Mouse (Mus musculus): Measurements from ENCODE around the gene Zfand3.
A peak's percentile ranks its signal among the peaks of the same experiment; 100 is the strongest.

The Zfand3 gene

DNA sequence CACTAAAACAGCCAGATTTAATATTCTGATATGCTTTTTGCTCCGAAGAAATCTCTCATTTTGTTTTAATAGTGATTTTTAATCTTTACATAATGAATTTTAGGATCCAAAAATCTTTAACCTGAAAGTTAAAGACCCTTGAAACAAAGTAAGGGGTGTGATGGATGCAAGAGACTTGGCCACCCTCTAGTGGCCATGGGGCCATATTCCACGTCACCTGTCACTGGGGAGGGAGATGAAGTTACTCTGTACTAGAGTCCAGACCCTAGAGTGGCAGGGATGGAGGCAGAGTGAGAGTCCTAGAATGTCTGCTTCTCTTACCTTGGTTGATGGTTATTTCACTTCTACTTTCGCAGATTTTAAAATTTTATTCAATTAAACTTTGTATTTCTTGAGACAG lies 100.8 kb downstream of the Zfand3 start:
- peak; percentile 18 for DNase-seq (ENCODE audit: low read depth)

DNA sequence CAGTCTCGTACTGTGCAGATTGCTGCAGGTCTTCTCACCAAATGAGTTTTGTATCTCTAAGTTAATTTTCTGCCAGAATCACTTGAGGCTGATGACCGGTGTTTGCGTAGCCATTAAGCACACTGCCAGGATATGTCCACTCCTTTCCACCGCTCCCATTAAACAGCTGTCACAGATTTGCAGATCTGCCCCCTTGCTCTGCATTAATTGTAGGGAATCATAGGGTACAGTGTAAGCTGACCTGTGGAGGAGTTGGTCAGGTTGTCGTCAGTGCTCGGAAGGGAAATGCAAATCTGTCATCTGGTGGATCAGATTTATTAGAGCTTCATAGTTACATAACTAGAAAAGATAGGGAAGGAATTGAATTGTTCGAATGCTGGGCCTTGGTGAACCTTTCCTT lies 106.1 kb downstream of the Zfand3 start:
- DNase-seq (ENCODE audit: low read depth), result no peak

DNA sequence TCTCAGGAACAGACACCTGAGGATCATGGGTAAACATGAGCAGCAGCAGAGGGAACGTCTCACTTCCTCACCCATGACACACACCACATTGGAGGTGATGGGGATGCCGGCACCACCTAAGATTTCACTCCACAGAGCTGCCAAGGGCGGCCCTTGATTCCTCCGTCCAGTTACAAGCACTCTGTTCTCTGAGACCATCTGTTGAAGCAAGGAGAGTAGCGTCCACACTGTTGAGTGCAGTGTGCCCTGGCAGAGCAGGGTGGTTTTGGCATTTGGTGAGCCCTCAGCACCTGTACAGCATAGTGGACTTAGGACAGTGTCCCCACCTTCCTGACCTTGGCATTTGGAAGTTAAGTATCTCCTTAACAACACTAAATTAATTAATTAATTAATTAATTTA lies 107.0 kb downstream of the Zfand3 start:
- DNase-seq (ENCODE audit: low read depth), result no peak

DNA sequence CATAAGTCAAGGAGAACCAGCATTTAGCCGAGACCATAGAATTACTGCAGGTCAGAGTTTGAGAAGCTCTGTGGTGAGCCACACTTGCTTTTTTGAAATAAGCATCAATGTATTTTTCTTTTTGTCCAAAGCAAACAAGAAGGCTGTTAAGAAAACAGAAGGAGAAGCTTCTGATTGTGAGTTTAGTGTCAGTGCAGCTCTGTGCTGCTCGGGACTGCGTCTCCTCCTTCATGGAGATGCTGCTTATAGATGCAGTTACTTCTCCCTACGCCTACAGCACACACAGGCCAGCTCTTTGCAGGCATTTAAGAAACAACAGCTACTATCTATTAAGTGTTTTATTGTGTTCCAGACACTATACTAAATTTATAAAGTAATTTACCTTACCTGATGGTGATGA lies 107.5 kb downstream of the Zfand3 start:
- no peak for DNase-seq (ENCODE audit: low read depth)

DNA sequence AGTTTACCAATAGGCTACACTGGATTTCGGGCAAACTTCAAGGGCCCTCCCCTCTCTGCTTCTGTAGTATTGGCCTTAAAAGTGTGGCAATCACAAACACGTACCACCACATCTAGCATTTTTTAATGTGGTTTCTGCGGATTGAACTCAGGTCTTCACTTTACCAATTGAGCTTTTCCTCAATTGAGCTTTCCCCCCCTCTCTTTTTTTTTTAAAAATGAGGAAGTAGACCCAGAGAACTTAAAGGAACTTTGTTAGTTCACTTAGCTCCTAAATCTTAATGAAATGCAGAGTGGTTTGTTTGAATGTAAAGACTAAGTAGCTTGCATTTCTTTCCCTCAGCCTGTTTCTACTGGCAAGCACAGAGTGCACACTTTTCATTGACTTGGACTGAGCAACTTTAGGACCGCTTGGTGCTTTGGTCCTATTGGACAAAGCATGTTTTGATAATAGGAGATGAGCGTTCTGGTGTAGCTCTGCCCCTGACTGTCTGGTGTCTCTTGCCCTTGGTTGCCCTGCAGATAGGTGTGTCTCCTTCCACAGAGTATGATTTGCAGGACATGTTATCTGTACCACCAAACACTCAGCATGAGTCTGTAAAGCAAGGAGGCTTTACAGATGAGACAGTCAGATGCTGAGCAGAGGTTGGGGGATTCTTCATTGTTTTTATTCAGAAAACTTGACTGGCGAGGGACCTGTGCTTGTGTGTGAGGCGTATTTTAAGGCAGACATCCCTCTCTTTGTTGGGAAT lies 108.2 kb downstream of the Zfand3 start:
- DNase-seq (ENCODE audit: low read depth), result no peak

DNA sequence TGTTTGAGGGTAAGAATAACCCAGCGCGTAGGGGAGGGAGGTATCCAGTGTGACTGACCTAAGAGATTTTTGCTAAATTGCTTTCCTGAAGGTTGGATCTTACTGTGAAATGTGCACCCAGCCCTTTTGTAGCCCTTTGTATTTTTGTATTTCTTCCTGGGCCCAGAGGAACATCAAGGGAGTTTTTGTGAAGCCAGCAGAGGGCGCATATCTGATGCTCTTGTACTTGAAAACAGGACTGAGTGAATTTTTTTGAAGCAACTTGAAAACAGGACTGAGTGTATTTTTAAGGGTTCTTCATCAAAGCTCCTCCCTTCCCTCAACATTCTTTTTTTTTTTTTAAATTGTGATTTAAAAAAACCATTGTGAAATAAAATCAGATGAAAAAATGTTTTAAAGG lies 110.2 kb downstream of the Zfand3 start:
- peak; percentile 69 for DNase-seq (ENCODE audit: low read depth)

DNA sequence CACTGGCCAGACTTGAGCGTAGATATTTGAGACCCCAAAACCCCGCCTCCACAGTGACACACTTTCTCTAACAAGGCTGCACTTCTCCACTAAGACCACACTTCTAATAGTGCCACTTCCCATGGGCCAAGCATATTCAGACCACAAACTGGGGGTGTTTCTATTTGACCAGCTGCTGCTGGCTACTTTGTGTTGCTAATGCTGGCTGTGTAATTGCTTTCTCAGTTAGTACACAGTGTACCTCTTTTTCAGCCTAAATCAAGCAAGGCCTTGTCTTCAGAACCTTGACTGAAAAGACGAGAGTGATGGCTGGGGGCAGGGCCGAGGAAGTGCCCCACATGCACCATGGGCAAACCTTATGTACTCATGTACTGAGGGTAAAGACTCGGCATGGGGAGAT lies 111.7 kb downstream of the Zfand3 start:
- no peak for DNase-seq (ENCODE audit: low read depth)

DNA sequence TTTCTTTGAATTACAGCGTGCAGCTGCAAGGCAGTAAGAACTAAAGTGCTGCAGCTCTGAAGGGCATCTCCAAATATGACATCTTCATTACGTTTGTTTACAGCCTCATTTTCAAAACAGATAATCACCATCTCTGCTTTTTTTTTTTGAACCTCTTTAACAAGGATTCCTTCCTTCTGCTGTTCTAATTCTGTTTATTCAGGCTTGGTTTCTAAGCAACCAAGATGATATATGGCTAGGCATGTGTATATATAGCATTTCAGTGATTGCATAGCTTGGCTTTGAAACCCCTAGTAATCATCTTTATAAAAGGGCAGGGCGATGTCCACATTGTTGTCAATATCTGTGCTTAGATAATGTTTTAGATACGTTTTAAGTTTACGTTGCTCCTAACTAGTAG lies 113.5 kb downstream of the Zfand3 start:
- DNase-seq (ENCODE audit: low read depth), result no peak

DNA sequence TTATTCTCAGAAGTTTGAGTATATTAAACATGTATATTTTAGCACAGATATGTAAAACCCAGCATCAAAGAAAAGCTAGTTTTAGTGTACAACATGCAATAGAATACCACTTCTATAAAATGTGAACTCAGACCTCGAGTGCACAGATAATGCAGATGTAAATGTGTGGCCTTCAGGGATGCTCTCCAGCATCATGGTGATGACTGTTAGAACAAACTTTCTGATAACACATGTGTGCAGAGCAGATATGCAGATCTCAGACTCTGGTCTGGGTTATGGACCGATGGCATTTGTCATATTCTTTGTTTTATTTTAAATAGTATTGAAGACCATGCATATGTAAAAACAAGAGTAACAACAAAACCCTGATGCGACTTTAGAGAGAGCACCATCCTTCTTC lies 117.7 kb downstream of the Zfand3 start:
- no peak for DNase-seq (ENCODE audit: low read depth)

DNA sequence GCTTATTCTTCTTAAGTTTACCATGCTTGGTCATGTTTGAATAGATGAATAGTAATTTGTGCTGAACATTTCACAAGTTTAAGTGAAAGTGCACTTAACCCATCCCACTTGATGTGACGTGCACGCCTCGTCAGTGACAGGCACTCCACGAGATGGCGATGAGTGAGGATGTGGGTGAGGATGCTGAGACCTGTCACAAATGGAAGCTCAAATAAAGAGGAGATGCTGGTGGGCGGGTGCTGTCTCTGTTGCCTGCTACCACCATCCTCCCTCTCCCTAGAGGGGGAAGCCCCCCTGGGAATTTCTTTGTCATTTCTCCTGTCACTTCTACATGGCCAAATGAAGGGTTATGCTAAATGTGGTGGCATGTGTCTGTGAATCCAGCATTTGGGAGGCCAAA lies 123.9 kb downstream of the Zfand3 start:
- DNase-seq (ENCODE audit: low read depth), result peak; percentile 41

DNA sequence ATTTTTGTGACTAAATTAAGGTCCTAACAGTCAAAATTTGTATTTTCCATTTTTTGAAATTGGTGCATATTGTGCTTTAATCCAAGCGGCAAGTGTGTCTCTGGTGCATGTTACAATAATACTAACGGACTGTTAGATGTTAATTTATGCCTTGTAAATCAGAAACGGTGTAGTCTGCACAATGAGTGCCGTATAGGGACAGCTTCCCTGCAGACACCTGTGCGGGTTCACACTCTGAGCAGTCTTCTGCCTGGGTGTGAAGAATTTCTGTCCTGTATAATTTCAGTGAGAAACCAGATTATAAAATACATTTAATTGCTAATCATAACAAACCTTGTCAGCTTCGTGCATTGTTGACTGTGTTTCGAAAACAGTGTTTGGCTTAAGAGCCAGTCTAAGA lies 124.7 kb downstream of the Zfand3 start:
- no peak for DNase-seq (ENCODE audit: low read depth)

DNA sequence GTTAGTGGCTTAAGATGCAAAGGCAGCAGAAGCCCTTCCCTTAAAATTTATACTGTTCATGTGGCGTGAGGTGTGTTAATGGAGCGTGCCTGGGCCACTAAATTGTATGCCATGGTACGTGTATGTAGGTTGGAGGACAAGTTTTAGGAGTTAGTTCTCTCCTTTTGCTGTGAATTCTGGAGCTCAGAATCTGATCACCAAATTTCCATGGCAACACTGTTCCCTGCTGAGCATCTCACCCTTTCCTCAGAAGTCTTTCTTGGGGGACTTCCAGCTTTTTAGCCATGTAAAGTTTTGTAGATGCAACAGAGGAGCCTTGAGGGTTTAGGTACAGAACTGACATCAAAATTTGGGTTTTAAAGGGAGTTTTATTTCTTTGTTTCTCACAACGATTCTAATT lies 125.8 kb downstream of the Zfand3 start:
- no peak for DNase-seq (ENCODE audit: low read depth)

DNA sequence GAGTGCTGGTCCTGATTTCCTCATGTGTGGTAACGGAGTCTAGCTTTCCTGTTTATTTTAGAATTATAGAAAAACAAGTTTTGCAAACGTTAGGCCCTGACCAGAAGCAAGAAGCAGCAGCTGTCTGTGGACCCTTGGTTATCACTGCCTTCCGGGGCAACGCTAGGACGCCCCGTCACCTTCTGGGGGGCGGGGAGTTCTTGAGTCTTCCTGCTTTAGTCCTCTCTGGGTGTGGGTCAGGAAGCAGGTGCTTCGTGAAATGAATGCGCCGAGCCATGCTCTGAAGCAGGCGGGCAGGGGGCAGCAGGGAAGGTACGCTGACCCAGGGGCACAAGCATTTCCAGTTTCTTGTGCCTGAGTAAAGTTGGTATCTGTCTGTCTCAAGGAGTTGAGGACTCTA lies 129.1 kb downstream of the Zfand3 start:
- DNase-seq (ENCODE audit: low read depth), result peak; percentile 30

DNA sequence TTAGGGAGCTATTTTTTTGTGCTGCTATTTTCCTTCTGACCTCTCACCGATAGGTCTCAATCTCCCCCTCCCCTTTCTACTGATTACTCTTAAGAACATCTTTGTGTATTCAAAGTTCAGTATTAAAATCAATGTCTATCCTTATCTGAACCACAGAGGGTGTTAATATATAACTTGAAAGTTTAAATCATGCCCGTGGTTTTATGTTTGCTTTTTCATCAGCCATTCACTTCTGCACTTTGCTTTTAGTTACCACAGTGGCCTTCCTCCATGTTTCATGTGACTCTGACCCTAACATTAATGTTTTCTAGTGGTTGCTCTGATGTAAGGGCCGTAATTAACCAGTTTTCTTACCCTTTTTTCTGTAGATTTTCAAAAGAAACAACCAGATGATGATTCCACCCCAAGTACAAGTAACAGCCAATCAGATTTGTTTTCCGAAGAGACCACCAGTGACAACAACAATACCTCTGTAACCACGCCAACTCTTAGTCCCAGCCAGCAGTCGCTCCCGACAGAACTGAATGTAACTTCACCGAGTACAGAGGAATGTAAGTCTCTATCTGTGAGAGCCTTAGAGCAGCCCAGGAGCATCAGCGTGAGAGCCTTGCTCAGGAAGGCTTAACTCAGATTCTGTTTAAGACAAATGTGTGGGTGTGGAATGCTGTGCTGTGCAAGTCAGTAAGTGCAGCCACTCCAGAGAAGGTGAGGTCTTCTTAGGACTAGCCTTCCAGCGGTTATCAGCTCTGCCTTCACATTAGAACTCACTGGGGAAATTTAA lies 130.6 kb downstream of the Zfand3 start:
- no peak for DNase-seq (ENCODE audit: low read depth)

DNA sequence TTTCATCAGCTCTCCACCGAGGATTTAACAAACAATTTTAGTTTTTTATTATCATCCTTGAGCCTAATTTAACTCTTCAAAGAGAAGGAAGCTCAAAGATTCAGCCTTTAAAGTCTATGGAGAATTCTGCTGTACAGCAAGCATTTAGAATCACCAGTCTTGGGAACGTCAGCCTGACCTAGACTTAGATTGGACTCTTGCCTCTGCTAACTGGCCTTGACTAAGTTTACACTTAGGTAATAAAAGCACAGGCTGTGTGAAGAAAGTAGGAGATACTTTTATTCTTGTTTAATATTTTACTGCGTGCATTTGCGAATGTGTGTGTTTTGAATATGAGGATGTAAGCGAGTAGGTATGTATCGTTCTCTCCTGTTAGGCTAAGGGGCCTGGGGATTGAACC lies 131.4 kb downstream of the Zfand3 start:
- no peak for DNase-seq (ENCODE audit: low read depth)

DNA sequence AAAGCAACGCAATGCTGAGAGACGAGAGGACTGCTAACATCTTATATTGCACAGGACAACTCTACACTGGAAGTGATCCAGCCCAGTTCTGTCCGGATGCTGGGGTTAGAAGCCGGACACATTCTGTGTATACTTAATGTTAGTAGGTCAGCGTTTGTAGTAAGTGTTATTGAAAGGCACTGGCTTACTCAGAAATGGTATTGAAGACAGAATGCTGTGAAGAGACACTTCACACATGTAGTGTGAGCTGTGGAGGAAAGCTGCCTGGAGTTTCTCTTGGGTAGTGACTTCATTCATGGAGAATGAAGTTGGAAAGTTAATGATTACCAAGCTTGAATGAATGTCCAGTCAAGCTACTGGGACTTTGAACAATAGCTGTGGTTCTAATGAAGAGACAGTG lies 132.2 kb downstream of the Zfand3 start:
- DNase-seq (ENCODE audit: low read depth), result no peak

DNA sequence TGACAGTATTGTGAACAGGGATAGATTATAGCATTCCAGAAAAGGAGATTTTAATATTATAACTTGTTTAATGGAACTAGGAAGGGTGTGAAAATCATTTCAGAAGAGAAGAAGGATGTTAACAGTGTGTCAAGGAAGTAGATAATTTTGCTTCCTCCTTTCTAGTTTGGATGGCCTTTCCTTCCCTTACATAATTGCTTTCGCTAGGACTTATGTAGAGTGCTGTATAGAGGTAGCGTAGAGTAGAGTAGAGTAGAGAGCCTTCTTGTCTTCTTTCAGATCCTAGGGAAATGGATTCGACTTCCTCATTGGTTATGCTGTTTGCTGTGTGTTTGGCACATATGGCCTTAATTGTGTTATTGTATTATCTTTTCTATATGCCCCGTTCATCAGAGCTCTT lies 132.6 kb downstream of the Zfand3 start:
- DNase-seq (ENCODE audit: low read depth), result no peak

DNA sequence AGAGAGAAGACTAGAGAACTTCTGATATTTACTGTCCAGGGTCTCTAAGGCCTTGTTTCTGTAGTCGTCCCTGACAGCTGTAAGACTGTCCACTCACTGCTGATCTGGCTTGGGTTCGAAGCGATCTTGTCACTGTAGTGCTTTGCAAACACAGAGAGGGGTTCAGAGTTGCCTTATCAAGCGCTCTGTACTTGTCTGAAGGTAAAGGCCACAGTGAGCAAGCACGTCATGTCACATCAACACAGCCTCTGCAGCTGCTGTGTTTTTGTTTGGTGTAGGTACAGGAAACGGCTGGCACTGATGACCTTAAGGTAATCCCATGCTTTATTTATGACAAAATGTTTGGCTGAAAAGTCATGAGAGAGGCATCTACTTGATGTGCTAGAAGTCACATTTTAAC lies 139.6 kb downstream of the Zfand3 start:
- no peak for DNase-seq (ENCODE audit: low read depth)

DNA sequence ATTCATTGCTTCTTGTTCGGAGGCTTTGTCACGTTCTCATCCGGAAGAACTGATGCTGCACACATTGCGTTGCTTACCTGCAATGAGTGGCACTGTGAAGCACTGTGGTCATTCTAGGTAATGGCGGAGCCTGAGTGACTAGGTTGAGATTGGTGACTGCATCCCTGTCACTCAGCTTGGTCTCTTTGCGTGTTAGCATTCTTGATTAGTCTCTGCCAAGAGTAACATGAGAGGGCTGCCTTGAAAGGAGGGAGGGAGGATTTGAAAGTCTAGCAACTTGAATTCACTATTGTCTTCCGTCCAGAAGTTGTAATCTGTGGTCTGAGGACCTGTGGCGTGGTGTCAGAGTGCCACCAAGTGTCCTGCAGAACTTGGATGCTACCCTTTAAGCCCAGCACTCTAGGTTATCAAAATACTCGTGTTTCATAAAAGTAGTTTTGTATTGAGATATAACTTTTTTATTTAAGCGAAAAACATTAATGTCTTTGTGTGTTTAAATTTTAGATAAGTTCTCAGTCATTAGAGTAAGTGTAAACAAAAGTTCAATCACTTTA lies 141.1 kb downstream of the Zfand3 start:
- no peak for DNase-seq (ENCODE audit: low read depth)

DNA sequence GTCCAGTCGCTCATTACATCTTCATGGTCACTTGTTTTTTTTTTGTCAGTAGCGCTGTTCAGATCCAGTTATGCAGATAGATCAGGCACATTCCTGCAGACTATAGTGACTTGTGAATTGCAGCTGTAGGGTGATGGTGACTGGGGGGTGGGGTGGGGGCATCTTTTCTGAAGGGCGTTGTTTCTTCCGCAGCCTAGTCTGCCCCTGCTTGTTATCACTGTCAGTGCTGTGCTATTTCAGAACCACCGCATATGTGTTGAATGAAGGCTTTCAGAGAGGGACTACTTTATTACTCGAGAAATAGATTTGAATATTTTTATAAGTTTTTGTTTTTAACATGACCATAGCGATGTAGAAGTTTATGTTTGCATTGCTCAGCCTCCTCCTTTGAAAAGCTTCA lies 142.0 kb downstream of the Zfand3 start:
- no peak for DNase-seq (ENCODE audit: low read depth)

DNA sequence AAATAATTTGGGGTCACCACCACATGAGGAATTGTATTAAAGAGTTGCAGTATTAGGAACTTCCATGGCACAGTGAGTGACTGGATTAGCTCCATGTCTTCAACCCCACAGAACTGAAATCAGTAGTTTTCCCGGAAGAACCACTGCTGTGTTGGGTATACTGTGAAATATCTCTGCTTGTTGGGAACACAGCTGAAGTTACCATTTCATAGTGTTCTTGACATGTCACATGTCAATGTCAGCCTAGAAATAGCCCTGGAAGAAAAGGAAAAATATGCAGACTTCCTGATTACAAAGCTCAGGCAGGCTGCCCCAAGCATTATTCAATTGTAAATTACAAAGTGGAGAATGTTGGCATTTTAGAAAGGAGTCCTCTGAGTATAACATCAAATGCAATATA lies 143.4 kb downstream of the Zfand3 start:
- DNase-seq (ENCODE audit: low read depth), result no peak

DNA sequence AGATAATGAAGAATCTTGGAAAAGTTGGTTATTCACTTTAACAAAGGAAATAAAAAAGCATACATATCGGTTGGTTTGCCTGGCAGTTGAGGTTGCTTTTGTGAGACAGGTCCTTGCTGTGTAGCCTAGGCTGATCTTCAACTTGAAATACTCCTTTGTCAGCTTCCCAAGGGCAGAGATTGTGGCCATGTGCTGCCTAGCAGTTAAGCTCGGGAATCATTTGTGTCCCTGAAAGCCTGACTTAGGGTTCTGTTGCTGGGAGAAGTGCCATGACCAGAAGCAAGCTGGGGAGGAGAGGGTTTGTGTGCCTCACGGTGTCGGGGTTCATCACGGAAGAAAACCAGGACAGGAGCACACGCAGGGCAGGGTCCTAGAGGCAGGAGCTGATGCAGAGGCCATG lies 143.8 kb downstream of the Zfand3 start:
- DNase-seq (ENCODE audit: low read depth), result no peak

DNA sequence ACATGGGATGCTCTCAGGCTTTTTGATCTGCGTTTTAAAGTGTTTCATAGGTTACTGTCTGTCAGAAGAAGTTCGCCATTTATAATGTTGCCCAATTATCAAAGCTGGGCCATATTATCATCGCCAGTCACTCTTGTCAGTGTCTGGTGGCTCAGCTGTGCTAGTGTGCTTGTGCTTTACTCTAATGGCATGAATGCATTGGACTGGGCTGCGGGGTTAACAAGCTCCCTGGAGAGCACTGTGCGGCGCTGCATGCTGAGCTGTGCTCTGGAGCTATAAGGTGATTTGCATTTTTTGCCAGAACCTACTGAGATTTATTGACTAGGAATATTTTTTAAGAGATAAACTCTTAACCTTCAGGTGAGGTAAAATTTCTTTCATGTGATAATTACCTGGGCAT lies 145.4 kb downstream of the Zfand3 start:
- DNase-seq (ENCODE audit: low read depth), result no peak

DNA sequence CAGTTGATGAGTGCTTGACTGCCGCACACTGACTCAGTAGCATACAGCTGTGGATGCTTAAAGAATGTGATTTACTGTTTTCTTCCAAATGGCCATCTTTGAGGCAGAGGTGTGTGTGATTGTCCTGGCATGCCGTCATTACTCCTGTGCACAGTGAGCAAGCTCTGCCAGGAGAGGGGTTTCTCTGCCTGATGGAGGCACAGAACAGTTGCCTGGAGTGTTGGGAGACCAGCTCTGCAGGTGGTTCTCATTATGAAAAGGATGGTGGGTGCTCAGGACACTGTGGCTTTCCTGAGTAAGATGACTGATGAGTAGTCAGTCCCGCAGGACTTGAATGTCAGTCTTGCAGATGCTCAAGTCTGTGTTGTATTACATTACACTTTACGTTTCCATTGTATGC lies 149.6 kb downstream of the Zfand3 start:
- no peak for DNase-seq (ENCODE audit: low read depth)

All from induced T-regulatory cell, adult 2 months (primary cell).